Mouse (Mus musculus): ENCODE data around the gene Tenm3.

DNA sequence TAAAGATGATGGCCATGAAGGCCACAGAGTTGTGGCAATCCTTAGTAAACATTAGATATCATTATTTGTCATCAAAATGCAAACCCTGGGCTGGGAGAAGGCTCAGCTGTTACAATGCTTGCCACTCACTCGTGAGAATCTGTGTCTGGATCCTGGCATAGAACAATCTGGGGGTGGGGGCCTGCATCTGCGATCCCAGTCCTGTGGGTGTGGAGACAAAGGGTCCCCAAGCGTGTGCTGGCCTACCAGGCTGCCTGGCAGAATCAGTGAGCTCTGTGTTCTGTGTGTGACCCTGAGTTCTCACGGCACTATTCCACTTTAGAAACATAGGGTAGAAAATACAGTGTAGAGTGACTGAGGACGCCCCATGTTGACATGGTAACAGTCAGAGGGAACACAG, 468.6 kb downstream of the Tenm3 start:
- TF ChIP-seq EP300 (IDR thresholded peaks at IDR 0.05; ENCODE audit: low read depth) (no peak), CTCF (IDR thresholded peaks at IDR 0.05; ENCODE audit: low read depth) (no peak)

All from liver, postnatal 0 days (tissue).